Mouse (Mus musculus): ENCODE results near the gene Galp.

DNA sequence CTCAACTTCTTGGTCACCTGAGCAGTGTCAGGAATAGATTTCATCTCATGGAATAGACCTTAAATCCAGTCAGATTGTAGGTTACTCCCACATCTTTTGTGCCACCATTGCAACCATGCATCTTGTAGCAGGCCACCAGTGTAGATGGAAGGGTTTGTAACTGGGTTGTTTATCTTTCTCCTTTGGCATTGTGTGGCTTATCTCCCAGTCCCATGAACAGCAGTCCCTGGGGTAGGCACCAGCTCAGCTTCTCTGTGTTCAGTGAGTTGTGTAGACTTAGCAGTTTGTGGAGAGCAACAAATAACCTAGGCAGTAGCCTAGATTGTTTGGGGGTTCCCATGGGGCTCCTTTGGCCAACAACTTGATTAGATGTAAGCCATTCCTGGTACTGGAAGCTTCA lies 14.0 kb upstream of the Galp start:
- TF ChIP-seq CTCF (conservative IDR thresholded peaks at IDR 0.05; ENCODE audit: low read length) (no peak), NANOG (IDR thresholded peaks at IDR 0.05; ENCODE audit: borderline replicate concordance, low read length) (no peak), POU5F1 (IDR thresholded peaks at IDR 0.05; ENCODE audit: borderline replicate concordance, low read length) (no peak)

All from E14TG2a.4 (cell line).